Mouse (Mus musculus): ENCODE measurements around the gene Fyn.

DNA sequence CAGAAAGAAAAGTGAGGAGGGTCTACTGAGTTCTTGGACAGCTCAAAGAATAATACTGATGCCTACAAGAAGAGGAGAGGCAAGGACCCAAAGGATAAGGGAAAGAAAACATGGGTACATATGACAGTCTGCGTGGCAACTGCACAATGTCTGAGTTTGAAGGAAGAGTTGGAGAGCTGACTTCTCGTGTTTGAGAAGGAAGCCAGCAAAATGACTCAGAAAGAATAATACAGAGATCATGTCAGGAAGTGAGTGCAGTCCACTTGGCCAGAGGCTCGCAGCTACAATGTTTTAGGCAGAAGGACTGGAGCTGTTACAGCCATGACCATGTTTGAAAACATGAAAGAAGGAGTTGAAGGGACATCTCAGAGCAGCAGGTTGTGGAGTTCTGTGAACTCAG, 190.7 kb downstream of the Fyn start:
- TF ChIP-seq CTCF (IDR thresholded peaks at IDR 0.05; ENCODE audit: insufficient read depth, low read length), result no peak
- TF ChIP-seq POLR2A (IDR thresholded peaks at IDR 0.05; ENCODE audit: borderline replicate concordance, extremely low read depth, low read depth, low read length), result no peak

Measured in lung, adult 2 months (tissue).